Mouse (Mus musculus) common myeloid progenitor, adult 5-6 weeks (primary cell): Measurements from ENCODE around the gene Kcnrg. TPM values are rescaled to one million over a fixed set of nuclear protein-coding genes. Genes with fewer than 3 reads are reported as not detected.
"Not testable (repeated sequence)": the region's sequence is repeated elsewhere in the genome, so short reads cannot be mapped to it uniquely, and the experiment has no call there.

Source experiments
- ATAC-seq: replicated peaks from 2 replicates; pipeline ENCODE4 v1.8.0; 2016; ENCODE audit warnings: low read depth, mild to moderate bottlenecking, moderate TSS enrichment, inconsistent platforms; ENCODE audit not compliant: poor library complexity, severe bottlenecking
- total RNA-seq: library from RNA; stranded (forward); fragments of 200-1000, 187-1606 nt; gene quantifications from 2 replicates; pipeline ENCODE4 v1.2.3, GENCODE M21; 2017

The Kcnrg gene
- total RNA-seq = 0.19 and 0.87 TPM in 2 replicates

GRCm38 (mm10) chr14:61607157-61607556 is at the start of gene Kcnrg:
Gene Kcnrg, plus strand, starts transcription at chr14:61607457.
- no peak for ATAC-seq

GRCm38 (mm10) chr14:61558901-61559300 is 48.4 kb upstream of the Kcnrg start:
- ATAC-seq = no peak

DNA sequence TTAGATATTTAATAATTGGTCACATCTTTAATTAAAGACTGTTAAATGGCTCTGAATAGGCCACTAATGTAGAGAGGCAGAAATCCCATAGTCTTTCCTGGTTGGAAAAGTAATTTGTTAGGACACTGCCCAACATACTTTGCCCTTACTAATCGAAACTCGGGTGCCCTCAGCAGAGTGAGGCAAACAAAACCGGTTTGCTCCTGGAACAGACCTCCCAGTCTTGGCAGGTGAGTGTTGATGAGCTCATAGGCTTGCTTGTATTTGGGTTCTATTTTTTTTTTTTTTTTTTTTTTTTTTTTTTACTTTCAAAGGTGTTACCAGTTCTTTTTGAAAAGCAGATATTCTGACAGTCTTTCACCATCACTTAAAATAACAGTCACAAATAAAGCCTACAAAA is 47.4 kb upstream of the Kcnrg start:
- ATAC-seq = no peak

GRCm38 (mm10) chr14:61566211-61566610 is 41.0 kb upstream of the Kcnrg start:
- not testable (repeated sequence) for ATAC-seq

- ATAC-seq = no peak
Measured at GRCm38 (mm10) chr14:61569344-61569743, 37.9 kb upstream of the Kcnrg start.

DNA sequence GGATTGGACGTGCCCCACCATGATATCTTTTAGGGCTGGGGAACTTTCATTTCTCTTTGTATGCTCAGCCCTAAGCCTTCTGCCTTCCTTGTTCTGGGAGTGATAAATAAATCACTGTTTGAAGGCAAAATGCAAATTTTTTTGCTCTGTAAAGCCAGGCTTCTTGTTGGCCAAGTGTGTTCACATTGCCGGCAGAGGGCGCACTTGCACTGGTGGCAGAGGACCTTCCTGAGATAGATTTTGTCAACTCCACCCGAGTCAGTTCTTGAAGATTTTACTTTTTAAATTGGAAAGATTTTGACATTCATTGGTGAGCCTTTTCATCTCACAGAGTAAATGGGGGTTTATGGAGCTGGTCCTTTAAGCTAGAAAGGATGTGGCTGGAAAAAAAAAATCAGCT is 35.9 kb upstream of the Kcnrg start:
- ATAC-seq = peak; percentile 80

GRCm38 (mm10) chr14:61572131-61572530 is 35.1 kb upstream of the Kcnrg start:
- no peak for ATAC-seq

GRCm38 (mm10) chr14:61575066-61575465 is 32.2 kb upstream of the Kcnrg start:
- no peak for ATAC-seq

GRCm38 (mm10) chr14:61575941-61576340 is 31.3 kb upstream of the Kcnrg start:
- ATAC-seq = no peak

DNA sequence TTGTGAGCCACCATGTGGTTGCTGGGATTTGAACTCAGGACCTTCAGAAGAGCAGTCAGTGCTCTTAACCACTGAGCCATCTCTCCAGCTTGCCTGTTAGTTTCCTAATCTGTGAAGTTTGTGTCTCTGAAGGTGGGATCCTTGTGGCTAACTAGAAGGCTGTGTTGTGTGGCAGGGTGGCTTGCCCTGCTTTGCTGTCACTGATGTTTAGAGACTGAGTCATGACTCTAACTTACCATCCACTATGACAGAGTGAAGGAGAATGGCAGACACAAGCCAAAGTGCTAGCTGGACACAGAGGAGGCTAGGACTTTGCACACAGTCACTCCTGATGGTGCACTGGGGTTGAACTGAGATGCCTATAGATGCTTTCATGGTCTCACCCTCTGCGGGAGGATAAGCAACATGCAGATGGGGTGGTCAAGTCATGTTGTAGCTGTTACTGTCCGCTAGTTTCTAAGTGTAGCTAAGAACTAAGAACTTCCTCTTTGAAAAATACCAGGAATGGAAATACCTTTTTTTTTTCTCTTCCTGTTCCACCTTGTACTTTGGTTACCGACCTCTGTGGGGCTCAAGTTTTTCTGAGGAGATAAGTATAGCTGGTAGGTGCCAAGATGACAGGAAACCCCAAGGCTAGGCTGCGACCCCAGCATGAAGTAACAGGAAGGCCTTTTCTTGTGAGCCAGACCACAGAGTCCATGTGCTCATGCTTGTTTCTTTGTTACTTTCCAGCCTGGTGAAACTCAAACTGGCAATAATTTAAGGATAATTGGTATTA is 17.8 kb upstream of the Kcnrg start:
- peak; percentile 97 for ATAC-seq

GRCm38 (mm10) chr14:61596719-61597426 is 10.4 kb upstream of the Kcnrg start:
- ATAC-seq = no peak

DNA sequence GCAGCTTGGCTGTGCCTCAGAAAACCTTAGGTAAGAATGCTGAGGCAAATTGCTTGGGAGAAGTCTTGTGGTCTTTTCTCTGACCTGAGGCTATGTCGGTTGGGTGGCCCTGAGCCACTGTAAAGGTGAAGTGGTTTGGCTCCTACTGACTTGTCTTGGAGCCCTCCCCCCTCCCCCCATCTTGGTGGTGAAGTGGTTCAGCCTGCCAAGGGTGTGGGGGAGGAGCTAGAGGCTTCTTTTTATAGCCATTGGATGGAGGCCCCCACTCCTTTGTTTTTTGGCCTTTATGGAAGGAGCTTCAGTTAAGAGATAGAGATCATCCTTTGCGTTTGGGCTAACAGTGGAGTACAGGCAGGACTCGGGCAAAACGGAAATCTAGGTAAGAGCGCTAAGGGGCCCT is 9.3 kb upstream of the Kcnrg start, which contains the start of gene Trim13:
TSS of gene Trim13 (plus strand) at position 280 of the 400 bp plus-strand sequence.
- peak; percentile 46 for ATAC-seq

- ATAC-seq = peak; percentile 99
Measured at GRCm38 (mm10) chr14:61599057-61599806, 8.0 kb upstream of the Kcnrg start.

DNA sequence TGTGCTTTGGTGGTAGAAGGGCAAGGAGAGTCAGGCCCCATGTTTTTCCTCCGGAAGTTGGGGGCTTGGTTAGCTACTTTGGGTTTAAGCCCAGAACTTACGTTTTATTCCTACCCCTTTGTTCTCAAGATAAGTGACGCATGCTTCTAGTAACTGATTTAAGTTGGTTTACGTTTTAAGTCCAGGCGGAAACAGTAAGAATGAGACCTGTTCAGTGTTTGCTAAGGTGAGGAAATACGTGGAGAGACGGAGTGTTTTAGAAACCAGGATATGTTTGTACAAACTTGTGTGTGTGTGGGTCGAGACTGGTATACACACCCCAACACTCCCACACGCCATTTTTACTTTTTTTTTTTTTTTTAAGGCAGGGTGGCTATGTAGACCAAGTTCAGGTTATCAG is 5.9 kb upstream of the Kcnrg start:
- ATAC-seq = no peak

DNA sequence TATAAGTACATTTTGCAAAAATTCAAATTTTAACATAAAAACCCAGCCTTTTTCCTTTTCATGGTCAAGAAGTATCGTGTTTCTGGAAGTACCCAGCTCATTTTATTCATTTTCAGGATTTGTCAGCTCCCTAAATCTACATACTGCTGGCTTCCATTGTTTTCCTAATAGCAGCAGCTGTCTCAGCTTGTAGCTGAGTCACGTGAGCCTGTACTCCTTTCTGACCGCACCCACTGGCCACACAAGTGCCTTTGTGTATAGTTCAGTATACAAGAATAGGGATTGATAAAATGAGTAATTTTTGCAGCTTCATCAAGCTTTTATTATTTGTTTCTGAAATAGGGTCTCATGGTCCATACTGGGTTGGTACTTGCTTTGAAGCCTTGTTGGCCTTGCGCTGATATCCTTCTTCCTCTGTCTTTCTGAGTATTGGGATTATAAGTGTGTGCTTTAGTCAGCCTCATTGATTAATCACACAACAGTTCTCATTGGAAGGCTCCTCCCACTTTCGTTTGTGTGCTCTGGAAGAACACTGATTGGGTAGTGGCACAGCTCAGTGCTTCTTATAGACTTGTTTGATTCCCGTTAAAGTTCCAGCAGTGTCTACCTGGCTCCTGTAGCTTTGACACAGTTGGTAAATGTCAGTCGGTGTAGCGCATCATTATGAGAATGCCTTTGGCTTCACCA is 4.0 kb upstream of the Kcnrg start:
- ATAC-seq = no peak

- ATAC-seq = no peak
Measured at GRCm38 (mm10) chr14:61604081-61604480, 3.2 kb upstream of the Kcnrg start.

- not testable (repeated sequence) for ATAC-seq
Measured at GRCm38 (mm10) chr14:61606088-61606487, 1.2 kb upstream of the Kcnrg start.

DNA sequence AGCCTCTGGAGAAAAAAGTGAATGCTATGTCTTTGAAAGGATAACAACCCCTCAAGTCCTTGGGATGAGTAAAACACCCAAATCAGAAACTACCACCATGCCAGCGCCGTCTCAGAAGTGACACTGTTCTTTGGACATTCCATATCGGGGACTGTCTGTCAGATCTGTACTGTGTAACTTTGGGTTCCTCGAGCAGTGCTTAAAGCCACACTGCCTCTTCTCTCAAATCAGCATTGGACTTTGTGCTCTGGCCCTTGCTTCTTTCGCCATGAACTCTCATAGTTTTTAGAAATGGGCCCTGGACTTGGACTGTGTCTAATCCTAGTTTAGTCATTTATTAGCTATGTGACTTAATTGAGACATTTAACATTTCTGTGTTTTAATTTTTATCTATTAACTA is 4.5 kb downstream of the Kcnrg start:
- no peak for ATAC-seq

DNA sequence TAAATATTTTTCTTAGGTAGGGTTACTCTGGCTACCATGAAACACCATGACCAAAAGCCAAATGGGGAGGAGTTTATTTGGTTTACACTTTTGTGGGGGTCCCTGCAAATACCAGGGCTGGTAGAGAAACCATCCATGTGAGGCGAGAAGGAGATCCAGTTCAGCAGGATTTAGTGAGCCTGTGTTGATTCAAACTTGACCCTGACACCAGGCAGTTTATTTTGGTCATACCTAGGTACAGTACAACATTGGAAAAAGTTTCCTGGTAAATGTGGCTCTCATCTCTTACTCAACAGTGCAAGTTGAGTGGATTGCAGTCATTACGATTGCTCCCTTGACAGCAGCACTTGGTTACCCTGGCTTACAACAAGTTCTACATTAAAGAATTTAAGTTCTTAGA is 6.1 kb downstream of the Kcnrg start:
- no peak for ATAC-seq

DNA sequence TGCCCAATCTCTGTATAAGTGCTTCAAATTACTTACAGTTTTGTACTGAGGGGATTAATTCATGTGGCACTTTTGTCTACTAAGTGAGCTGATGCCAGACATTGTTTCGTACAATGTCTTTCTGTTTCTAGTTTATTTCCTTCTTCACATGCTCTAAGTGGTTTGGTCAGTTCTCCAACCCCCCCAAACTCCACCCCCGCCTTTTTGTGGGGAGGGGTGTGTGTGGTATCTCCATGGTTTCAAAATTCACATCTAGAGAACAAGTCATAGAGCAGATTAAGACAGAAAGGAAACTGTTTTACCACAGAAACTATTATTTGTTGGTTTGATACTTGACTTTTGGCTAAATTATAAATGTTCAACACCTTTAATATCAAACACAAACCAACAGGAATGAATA is 13.1 kb downstream of the Kcnrg start:
- no peak for ATAC-seq
